Mouse (Mus musculus) CH12.LX (cell line): ENCODE measurements around the gene Rab5b. TPM values are rescaled to one million over a fixed set of nuclear protein-coding genes. Genes with fewer than 3 reads are reported as not detected.

Experiments used
- DNase-seq: peaks from one replicate; pipeline ENCODE4 v3.0.0-alpha.2; 2013; ENCODE audit errors: extremely low read depth
- H3K27ac ChIP-seq: 2 replicates; pipeline ENCODE4 v1.5.1; 2012; ENCODE audit warnings: low read depth, mild to moderate bottlenecking, control low read depth, moderate library complexity; ENCODE audit not compliant: insufficient read depth
- H3K27me3 ChIP-seq: replicated peaks from 2 replicates; pipeline ENCODE3; 2012; ENCODE audit warnings: inconsistent platforms
- H3K36me3 ChIP-seq, 2 experiments: replicated peaks in 1 of 2; 2 replicates each; pipeline versions ENCODE3 to v1.6.1; 2012; ENCODE audit warnings: inconsistent platforms in 1 of 2, low read length in 1 of 2, mild to moderate bottlenecking in 1 of 2, mixed read lengths in 1 of 2, moderate library complexity in 1 of 2; ENCODE audit not compliant: control insufficient read depth in 1 of 2, insufficient read depth in 1 of 2
- H3K4me1 ChIP-seq, 2 experiments: 2 replicates each; pipeline ENCODE4 v1.6.1; 2012; ENCODE audit warnings: inconsistent platforms in 1 of 2, moderate library complexity in 1 of 2; ENCODE audit not compliant: insufficient read depth in 2 of 2, control insufficient read depth in 1 of 2
- H3K4me2 ChIP-seq: 2 replicates; pipeline ENCODE4 v1.6.1; 2012; ENCODE audit warnings: low read depth, mild to moderate bottlenecking, control low read depth; ENCODE audit not compliant: poor library complexity, insufficient read depth, severe bottlenecking
- H3K4me3 ChIP-seq, 3 experiments: fragments of 150-350 bp in 1 of 3; sonication (generic) in 1 of 3; replicated peaks in 1 of 3; 2 replicates each; pipeline versions ENCODE3 to v1.5.1; 2011 to 2012; ENCODE audit warnings: low read depth in 2 of 3, low read length in 2 of 3, mild to moderate bottlenecking in 2 of 3, moderate library complexity in 2 of 3, control low read depth in 1 of 3, improper control_type of control experiment in 1 of 3, inconsistent platforms in 1 of 3, mixed read lengths in 1 of 3; ENCODE audit not compliant: poor library complexity in 1 of 3
- H3K79me2 ChIP-seq: replicated peaks from 2 replicates; pipeline ENCODE4 v1.6.1; 2012; ENCODE audit warnings: mild to moderate bottlenecking, moderate library complexity; ENCODE audit not compliant: control insufficient read depth, poor library complexity, insufficient read depth, severe bottlenecking; ENCODE audit errors: extremely low read depth
- H3K9ac ChIP-seq: 2 replicates; pipeline ENCODE4 v1.6.1; 2012; ENCODE audit warnings: low read depth, mild to moderate bottlenecking, control low read depth, moderate library complexity; ENCODE audit not compliant: insufficient read depth
- H3K9me3 ChIP-seq: replicated peaks from 2 replicates; pipeline ENCODE3; 2012; ENCODE audit warnings: low read length, inconsistent platforms, mixed read lengths
- BHLHE40 ChIP-seq: IDR thresholded peaks from 2 replicates; pipeline ENCODE4 v1.6.1; 2011; ENCODE audit warnings: mild to moderate bottlenecking, low read depth, low read length, improper control_type of control experiment
- CHD2 ChIP-seq: IDR thresholded peaks from 2 replicates; pipeline ENCODE4 v1.6.1; 2011; ENCODE audit warnings: low read length, improper control_type of control experiment
- CTCF ChIP-seq, 2 experiments: IDR thresholded peaks in 1 of 2; conservative IDR thresholded peaks in 1 of 2; 2 replicates each; pipeline ENCODE4 v1.5.1; 2011 to 2012; ENCODE audit warnings: low read depth in 2 of 2, low read length in 2 of 2, improper control_type of control experiment in 1 of 2, inconsistent platforms in 1 of 2, mild to moderate bottlenecking in 1 of 2, moderate library complexity in 1 of 2
- E2F4 ChIP-seq: IDR thresholded peaks from 2 replicates; pipeline ENCODE4 v1.6.1; 2011; ENCODE audit warnings: low read depth, low read length, improper control_type of control experiment; ENCODE audit not compliant: insufficient replicate concordance
- EP300 ChIP-seq: IDR thresholded peaks from 2 replicates; pipeline ENCODE4 v1.6.1; 2011; ENCODE audit warnings: low read length, improper control_type of control experiment
- ETS1 ChIP-seq: conservative IDR thresholded peaks from 2 replicates; pipeline ENCODE4 v1.6.1; 2012; ENCODE audit warnings: low read depth, mild to moderate bottlenecking, inconsistent platforms, low read length, improper control_type of control experiment, moderate library complexity
- JUN ChIP-seq: IDR thresholded peaks from 2 replicates; pipeline ENCODE4 v1.6.1; 2011; ENCODE audit warnings: low read depth, mild to moderate bottlenecking, low read length, improper control_type of control experiment, moderate library complexity; ENCODE audit not compliant: insufficient read depth
- MAFK ChIP-seq: IDR thresholded peaks from 2 replicates; pipeline ENCODE4 v1.6.1; 2011; ENCODE audit warnings: low read length, improper control_type of control experiment; ENCODE audit not compliant: insufficient replicate concordance
- MAZ ChIP-seq: IDR thresholded peaks from 2 replicates; pipeline ENCODE4 v1.6.1; 2012; ENCODE audit warnings: low read depth, mild to moderate bottlenecking, inconsistent platforms, low read length, improper control_type of control experiment, moderate library complexity
- MEF2A ChIP-seq: IDR thresholded peaks from 2 replicates; pipeline ENCODE4 v1.6.1; 2014; ENCODE audit warnings: low read depth, mild to moderate bottlenecking, inconsistent platforms, low read length, improper control_type of control experiment, borderline replicate concordance
- NELFE ChIP-seq: IDR thresholded peaks from 2 replicates; pipeline ENCODE4 v1.6.1; 2011; ENCODE audit warnings: low read depth, low read length, improper control_type of control experiment
- TBP ChIP-seq: conservative IDR thresholded peaks from 2 replicates; pipeline ENCODE4 v1.6.1; 2011; ENCODE audit warnings: low read depth, low read length, improper control_type of control experiment
- TCF12 ChIP-seq: IDR thresholded peaks from 2 replicates; pipeline ENCODE4 v1.6.1; 2014; ENCODE audit warnings: low read depth, mild to moderate bottlenecking, inconsistent platforms, low read length, improper control_type of control experiment
- UBTF ChIP-seq: IDR thresholded peaks from 2 replicates; pipeline ENCODE4 v1.6.1; 2012; ENCODE audit warnings: low read depth, mild to moderate bottlenecking, inconsistent platforms, low read length, improper control_type of control experiment, moderate library complexity
- USF2 ChIP-seq: conservative IDR thresholded peaks from 2 replicates; pipeline ENCODE4 v1.6.1; 2011; ENCODE audit warnings: low read depth, low read length, improper control_type of control experiment
- ZC3H11A ChIP-seq: IDR thresholded peaks from 2 replicates; pipeline ENCODE4 v1.6.1; 2012; ENCODE audit warnings: low read depth, mild to moderate bottlenecking, inconsistent platforms, low read length, improper control_type of control experiment
- ZMIZ1 ChIP-seq: IDR thresholded peaks from 2 replicates; pipeline ENCODE4 v1.6.1; 2012; ENCODE audit warnings: low read depth, mild to moderate bottlenecking, inconsistent platforms, low read length, improper control_type of control experiment
- ZNF384 ChIP-seq: IDR thresholded peaks from 2 replicates; pipeline ENCODE4 v1.6.1; 2012; ENCODE audit warnings: low read depth, low read length, improper control_type of control experiment, inconsistent platforms
- dilution Hi-C: fragments of 300-500 bp; cut with MboI; formaldehyde crosslinking; loops from 2 replicates; pipeline ENCODE4 v1.14.3; 2020; ENCODE audit warnings: low sequenced_read_pairs; ENCODE audit not compliant: extremely low pct_unique_long_range_greater_than_20kb, extremely low pct_ligation_motif_present
- in situ Hi-C: fragments of 300-500 bp; cut with MboI; formaldehyde crosslinking; loops from 3 replicates; pipeline ENCODE4 v1.14.3; 2019; ENCODE audit warnings: low sequenced_read_pairs, low pct_ligation_motif_present, low pct_unique_long_range_greater_than_20kb, mixed read lengths
- polyA plus RNA-seq: library from polyadenylated mRNA; unstranded; fragments of >175 nt; gene quantifications from 2 replicates; pipeline ENCODE4 v1.2.1, GENCODE M21; 2012; ENCODE audit warnings: low read depth; ENCODE audit not compliant: insufficient read length
- total RNA-seq, 2 experiments: library from RNA; depleted of rRNA; stranded (reverse); fragments of 300-350 nt in 1 of 2; fragments of >200 nt in 1 of 2; gene quantifications; 2 replicates each; pipeline ENCODE4 v1.2.3; 2012 to 2014

Rab5b gene
- total and polyA plus RNA-seq, 3 experiments = 20.4 to 34.4 (median 27.4) TPM

DNA sequence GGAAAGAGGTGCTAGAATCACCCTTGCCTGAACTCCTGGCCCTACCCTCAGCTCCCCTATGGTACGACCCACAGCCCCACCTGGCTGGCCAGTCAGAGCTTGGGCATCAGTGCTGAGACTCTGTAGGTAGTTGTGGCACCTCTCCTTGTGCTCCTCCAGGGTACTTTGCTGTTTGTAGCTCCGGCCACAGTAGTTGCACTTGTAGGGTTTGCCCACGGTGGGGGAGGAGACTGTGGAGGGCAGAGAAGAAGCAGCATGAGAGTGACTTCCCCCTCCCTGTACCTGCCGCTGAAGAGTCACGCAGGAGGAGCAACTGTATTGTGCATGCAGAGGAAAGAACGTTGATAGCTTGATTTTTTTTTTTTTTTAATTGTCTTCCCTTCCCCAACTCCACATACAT is 59.5 kb downstream of the Rab5b start:
- TF ChIP-seq TCF12 = no peak
- no peak for TF ChIP-seq ZMIZ1
- TF ChIP-seq NELFE = no peak
- TF ChIP-seq E2F4 = no peak
- TF ChIP-seq MEF2A = no peak
- no peak for TF ChIP-seq CTCF (conservative IDR thresholded peaks at IDR 0.05 in 1 of 2, IDR thresholded peaks at IDR 0.05 in 1 of 2; ENCODE audit: low read depth in 2 of 2, low read length in 2 of 2)
- no peak for TF ChIP-seq EP300
- no peak for TF ChIP-seq CHD2
- dilution Hi-C loops = no loop called here
- H3K4me1 ChIP-seq = peaks cover 6 to 9% of the 10 kb centered on the region in 2 experiments
- H3K36me3 ChIP-seq = peaks cover 0 to 4% of the 10 kb centered on the region in 2 experiments
- 0 out of 2 replicates have a peak overlapping the region, but pooled peaks have one; percentile 2 for H3K4me2 ChIP-seq
- H3K27ac ChIP-seq = no peak overlapping the region
- no peak overlapping the region for H3K4me3 ChIP-seq
- H3K9ac ChIP-seq = no peak overlapping the region
- in situ Hi-C loops = no loop called here
- no peaks in the 10 kb centered on the region for H3K79me2 ChIP-seq
- DNase-seq = no peak
- H3K27me3 ChIP-seq = no peaks in the 10 kb centered on the region
- no peaks in the 10 kb centered on the region for H3K9me3 ChIP-seq

GRCm38 (mm10) chr10:128635697-128636096 is 60.4 kb downstream of the Rab5b start:
- in situ Hi-C loops (no loop called here), dilution Hi-C loops (no loop called here)
- no peaks in the 10 kb centered on the region for H3K27me3 ChIP-seq
- peaks cover 0 to 4% of the 10 kb centered on the region in 2 experiments for H3K36me3 ChIP-seq
- DNase-seq = no peak
- H3K9ac ChIP-seq = no peak overlapping the region
- no peaks in the 10 kb centered on the region for H3K79me2 ChIP-seq
- no peak overlapping the region for H3K4me2 ChIP-seq
- no peak overlapping the region for H3K27ac ChIP-seq
- no peaks in the 10 kb centered on the region for H3K9me3 ChIP-seq
- no peak overlapping the region for H3K4me3 ChIP-seq
- H3K4me1 ChIP-seq = peaks cover 6 to 9% of the 10 kb centered on the region in 2 experiments
- no peak for TF ChIP-seq MAFK
- TF ChIP-seq ZMIZ1 = no peak
- TF ChIP-seq TCF12 = no peak
- TF ChIP-seq ZNF384 = no peak
- no peak for TF ChIP-seq BHLHE40
- TF ChIP-seq JUN = no peak
- TF ChIP-seq UBTF = no peak
- no peak for TF ChIP-seq ETS1
- TF ChIP-seq CHD2 = no peak
- no peak for TF ChIP-seq ZC3H11A
- TF ChIP-seq USF2 = no peak
- no peak for TF ChIP-seq TBP
- TF ChIP-seq MAZ = no peak
